Mouse (Mus musculus) thymus, postnatal 36 days (tissue): Measurements from ENCODE around the gene Runx3.

ENCODE experiments used
- DNase-seq, 2 experiments: peaks; one replicate each; pipeline ENCODE4 v3.0.0; 2022; ENCODE audit warnings: mixed read lengths in 2 of 2

Runx3 gene

DNA sequence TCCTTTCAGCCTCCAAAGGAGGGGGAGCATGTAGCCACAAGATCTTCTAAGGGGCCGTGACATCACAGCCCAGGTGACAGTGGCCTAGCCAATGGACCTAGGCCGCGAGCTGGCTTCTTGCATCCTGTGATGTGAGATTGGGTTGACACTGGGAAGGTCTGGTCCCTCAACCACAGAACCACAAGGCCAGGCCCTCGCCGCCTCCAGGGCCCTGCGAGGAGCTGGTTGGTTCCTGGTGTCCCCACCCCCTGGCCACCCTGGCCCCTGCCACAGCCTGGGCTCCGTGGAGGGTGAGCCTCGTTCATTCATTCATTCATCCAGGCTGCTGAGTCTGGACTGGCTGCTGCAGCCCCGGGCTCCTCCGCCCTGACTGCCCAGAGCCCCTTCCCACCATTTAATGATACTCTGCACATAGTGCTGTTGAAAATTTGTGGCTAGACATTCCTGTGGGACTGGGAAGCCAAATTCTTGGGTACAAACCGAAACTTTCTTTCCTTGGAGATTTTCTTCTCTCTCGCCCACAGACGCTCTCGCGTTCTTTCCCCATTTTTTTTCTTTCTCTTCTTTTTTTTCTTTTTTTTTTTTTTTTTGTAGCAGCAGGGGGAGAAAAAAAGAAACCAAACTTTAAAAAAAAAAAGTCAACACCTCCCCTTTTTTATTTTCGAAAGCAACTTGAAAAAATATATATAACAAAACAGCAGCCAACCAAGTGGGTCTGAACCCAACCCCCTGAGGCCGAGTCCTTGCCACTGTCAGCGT, at the start of gene Runx3:
TSS of gene Runx3 (plus strand) at position 311 of the 759 bp plus-strand sequence.
- DNase-seq = peak; percentile 67 to 78

GRCm38 (mm10) chr4:135072671-135073070, 47.8 kb upstream of the Runx3 start:
- DNase-seq = no peak

- no peak for DNase-seq
Observed at GRCm38 (mm10) chr4:135073523-135073922, 46.9 kb upstream of the Runx3 start.

DNA sequence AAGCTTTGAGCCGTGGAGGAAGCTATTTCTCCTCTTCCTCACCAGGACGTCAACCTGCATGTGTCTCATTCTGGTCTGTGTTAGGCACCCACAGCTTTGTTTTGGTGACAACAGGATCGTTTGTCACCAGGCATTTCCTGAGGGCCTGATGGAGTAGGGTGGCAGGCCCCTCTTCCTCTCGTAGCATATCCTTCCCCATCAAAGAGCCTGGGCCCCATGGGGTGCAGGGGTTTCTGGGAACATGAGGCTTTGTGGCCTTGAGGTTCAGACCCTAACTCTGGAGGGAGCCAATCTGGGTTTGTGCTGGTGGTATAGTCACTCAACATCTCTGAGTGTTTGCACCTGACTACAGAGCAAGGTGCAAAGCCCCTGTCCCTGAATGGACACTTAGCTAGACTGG, 45.8 kb upstream of the Runx3 start:
- no peak for DNase-seq

GRCm38 (mm10) chr4:135075360-135075759, 45.1 kb upstream of the Runx3 start:
- no peak for DNase-seq

DNA sequence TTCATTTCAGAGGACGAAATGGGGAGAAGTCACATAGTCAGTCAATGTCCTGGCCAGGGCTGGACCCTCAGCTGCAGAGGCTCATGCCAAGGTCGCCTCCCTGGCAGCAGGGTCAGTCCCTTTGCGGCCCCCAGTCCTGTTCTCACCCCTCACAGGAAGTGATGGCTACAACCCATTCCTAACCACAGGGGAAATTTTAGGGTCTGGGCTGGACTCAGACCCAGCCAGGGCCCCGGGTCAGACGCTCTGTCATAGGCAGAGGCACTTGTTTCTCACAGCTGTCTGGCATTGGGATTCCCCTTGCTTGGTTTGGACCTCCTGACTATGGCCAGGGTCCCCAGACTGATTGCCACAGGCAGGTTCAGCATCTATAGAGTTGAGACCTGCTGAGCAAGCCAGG, 43.8 kb upstream of the Runx3 start:
- DNase-seq = no peak

GRCm38 (mm10) chr4:135077196-135077595, 43.3 kb upstream of the Runx3 start:
- no peak for DNase-seq

GRCm38 (mm10) chr4:135079859-135080640, 40.4 kb upstream of the Runx3 start:
- peak; percentile 66 to 84 for DNase-seq

DNA sequence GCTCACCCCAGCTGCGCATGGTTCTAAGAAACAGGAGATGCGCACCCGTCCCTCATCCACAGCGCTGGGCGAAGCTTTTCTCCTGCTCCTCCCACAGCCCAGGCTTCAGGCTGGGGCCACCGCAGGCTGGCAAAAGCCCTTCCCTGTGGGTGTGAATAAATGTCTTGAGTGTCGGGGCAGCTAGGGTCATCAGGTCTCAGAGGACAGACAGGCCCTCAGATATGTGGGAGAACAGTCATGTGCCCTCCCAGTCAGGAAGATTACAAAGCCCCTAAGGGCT, 39.9 kb upstream of the Runx3 start:
- no peak for DNase-seq

DNA sequence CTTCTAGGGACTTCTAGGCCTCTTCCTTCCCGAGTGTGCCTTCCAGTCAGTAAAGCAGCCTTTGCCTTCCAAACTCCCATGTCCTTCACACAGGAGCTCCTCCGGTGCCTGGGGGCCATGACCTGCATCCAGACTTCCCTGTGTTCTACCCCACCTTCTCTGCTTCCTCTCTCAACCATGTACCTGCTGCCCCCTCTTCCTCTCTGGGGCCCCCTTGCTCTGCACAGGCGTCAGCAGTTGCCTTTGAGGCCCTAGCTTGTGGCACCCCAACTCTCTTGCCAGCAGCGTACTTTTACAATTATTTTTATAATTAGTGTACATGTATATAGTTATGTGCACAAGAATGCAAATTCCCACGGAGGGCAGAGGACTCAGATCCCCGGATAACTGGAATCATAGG, 37.4 kb upstream of the Runx3 start:
- DNase-seq = peak in 1 of 2 experiments; percentile 65

DNA sequence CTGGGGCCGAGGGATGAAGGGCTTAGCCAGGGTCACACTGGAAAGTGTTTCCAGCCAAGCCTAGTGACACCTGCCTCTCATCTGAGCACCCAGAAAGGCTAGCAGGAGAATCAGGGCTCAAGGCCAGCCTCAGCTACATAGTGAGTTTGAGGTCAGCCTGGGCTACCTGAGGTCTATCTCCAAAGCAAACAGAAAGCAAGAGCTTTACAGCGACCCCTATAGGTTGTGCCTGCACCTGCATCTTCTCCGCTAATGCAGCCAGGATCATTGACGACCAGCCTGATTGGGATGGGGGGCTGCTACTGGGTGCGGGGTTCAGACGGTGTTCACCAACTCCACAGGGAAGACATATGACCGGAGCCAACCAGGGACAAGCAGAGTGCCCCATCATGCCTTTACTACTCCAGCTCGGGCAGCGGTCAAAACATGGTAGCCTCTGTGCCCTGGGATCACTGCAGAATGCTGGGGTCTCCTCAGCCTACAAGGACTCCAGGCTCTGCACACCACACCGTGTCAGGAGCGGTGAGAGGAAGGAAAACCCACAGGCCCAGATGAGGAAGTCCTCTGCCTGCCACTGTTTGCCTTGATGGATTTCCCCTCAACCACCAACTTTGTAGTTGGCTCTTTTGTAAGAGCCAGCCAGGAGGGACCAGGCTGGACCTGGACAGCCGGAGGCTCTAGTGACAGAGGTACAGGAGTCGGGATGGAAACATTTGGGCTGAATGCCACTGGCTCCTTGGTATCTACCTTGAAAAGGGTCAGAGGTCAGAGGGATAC, 35.2 kb upstream of the Runx3 start:
- no peak for DNase-seq

GRCm38 (mm10) chr4:135090613-135091012, 29.8 kb upstream of the Runx3 start:
- DNase-seq = peak in 1 of 2 experiments; percentile 3

GRCm38 (mm10) chr4:135092871-135093270, 27.6 kb upstream of the Runx3 start:
- DNase-seq = no peak

GRCm38 (mm10) chr4:135095693-135096092, 24.8 kb upstream of the Runx3 start:
- no peak for DNase-seq

GRCm38 (mm10) chr4:135097910-135098891, 22.3 kb upstream of the Runx3 start:
- peak; percentile 55 to 70 for DNase-seq

DNA sequence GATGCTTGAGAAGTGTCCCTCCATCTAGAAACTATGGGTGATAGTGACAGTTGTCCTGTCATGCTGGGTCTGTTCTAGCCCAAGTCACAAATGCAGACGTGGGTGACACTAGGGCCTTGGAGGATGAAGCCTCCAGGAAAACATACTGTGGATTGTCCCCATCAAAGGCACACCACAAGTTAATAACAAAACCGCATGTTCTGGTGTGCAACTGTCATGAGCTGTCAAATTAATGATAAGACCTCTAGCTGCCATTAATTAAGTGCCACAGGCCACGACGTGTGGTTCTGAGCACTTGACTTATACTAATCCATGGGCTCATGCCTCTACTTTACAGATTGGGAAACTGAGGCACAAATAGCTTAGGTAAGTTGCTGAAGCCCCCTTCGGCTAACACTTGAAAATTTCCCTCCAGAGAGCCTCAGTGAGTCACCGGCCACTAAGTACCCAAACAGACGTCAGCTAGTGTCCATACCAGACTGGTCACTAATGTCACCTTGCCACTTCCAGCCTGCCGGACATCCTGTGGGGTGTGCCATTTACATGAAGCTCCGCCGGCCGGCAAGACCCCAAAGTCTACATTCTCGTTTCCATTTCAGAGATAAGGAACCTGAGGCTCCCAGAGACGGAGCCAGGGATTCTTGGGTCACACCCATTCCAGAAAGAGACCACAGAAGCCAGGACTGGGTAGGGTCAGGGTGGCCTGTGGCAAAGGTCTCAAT, 18.3 kb upstream of the Runx3 start:
- no peak for DNase-seq

DNA sequence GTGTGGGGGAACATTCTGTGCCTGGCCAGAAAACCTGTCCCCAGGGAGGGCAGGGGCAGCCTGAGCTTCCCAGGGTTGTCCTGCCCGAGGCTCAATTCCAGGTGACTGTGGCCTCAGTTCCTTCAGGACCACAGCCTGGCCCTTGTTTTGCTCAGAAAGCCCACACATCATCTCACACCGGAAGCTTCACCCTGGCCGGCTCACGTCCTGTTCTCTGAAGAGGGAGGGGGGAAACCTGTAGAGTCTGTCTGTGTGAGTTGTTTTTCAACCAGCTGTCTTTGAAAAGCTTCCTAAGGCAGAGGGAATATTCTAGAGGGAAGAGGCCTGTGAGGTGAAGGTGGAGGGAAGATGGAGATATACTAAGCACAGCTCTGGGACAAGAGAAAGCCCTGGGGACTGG, 17.7 kb upstream of the Runx3 start:
- DNase-seq = no peak

GRCm38 (mm10) chr4:135103800-135104199, 16.7 kb upstream of the Runx3 start:
- DNase-seq = peak in 1 of 2 experiments; percentile 52

DNA sequence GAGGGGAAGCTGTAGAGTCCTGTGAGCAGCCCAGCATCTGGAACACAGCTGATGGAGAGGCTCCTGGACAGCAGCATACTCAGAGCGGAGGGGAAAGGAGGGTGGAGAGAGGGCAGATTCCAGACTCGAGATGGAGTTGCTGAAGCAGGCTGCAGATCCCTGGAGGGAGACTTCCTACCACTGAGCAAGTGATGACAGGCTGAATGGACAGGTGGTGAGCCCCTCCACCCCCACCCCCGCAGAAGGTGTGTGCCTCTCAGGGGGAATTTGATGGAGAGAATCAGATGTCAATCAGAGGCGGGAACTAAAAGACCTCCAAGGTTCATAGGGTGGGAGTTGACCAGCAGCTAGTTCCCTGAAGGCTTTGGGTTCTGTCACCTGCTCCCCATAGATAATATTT, 13.5 kb upstream of the Runx3 start:
- no peak for DNase-seq

- no peak for DNase-seq
Observed at GRCm38 (mm10) chr4:135108666-135109065, 11.8 kb upstream of the Runx3 start.

DNA sequence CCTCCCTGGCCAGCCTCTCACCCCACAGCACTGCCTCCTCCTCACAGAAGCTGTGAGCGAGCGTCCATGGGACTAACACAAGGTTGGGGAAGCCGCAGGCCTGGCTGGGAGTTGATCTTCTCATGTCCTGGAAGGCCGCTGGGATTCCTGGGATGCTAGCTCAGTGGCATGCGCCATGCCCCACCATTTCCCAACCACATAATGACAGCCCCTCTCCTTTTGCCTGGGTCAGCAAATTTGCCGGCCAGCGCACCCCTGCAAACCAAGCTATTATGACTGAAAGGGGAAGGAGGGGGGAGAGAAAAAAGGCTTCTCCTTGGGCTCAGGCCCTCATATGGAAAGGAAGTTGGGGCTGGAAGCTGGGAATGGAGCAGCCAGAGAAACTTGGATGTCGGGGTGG, 6.8 kb upstream of the Runx3 start:
- DNase-seq = no peak

DNA sequence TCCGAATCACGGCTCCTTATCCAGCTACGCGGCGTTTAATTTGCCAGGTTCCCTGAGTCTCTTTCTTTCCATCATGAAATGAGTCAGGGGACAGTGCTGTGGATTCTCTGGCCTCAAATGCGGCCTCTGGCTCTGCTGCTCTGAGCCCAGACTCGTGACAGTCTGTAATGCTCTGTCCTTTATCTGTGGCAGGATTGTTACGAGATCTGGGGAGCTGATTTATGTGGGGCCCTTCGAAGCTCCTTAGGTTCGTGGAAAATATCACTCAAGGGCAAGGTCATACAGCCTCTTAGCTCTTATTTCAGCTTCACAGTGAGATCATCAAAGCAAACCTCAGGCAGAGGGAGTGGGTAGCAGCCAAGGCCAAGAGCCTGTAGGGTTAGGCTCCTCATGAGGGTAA, 6.2 kb upstream of the Runx3 start:
- no peak for DNase-seq
